Mouse (Mus musculus) c-Kit-positive CD71-negative TER-119-negative erythroid progenitor cells, embryonic 14.5 days (primary cell): ENCODE measurements around the gene Higd1a.

ENCODE experiments used
- DNase-seq: peaks from one replicate; pipeline ENCODE4 v3.0.0-alpha.2; 2013; ENCODE audit warnings: low read depth

Higd1a gene

DNA sequence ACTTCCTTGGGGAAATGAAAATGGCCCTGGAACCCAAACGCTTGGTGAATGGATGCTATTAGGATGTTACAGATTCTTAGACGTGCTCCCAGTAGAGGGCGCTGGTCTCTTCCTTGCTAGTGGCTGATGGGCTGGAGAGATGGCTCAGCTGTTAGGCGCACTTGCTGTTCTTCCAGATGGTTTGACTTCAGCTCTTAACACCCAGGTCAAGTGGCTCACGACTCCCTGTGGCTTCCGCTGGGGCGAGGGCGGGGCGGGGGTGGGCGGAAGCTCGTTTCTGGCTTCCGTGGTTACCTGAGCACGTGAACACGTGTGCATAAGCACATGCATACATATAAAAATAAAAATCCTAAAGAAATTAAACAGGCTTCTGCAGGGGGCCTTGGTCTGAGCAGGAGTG lies 22.7 kb upstream of the Higd1a start:
- peak; percentile 66 for DNase-seq

DNA sequence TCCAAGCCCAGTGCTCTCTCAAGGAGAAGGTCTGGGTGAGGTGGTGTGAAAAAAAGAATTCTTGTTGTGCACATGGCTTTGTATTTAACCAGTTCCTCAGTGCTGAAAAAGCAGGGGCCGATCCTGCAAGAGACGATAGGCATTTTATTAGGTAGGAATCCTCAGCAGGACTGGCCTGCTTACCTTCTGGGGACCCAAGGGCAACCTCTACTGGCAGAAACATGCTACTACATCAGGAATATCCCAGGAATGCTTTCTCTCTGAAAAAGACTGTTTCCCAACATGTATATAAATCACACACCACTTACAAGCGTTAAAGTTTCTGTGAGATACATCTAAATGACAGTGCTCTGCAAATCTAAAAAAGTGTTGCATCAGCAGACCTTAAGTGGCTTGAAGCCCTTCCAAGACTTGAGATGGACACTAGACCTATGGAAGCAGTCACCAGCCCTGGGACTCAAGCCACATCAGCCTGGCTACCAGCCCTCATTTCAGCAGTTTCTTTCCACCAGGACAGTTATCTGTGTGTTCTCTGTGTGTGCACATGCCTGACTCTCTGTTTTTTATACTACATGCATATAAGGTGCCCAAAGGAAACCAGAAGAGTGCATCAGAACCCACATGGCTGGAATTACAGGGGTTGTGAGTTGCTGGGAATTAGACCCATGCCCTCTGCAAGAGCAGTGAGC lies 19.0 kb upstream of the Higd1a start:
- no peak for DNase-seq

DNA sequence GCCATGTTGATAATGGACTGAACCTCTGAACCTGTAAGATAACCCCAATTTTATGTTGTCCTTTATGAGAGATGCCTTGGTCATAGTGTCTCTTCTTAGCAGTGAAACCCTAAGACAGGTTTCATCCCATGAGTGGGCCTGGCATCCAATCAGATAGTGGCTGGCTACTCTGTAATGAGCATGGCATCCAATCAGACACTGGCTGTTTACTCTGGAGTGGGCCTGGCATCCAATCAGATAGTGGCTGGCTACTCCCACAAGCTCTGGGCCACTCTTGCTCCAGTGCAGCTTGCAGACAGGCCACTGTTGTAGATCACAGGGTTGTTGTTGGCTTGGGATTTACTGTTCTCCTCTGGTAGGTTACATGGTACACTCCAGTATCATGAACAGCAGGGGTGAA lies 15.4 kb upstream of the Higd1a start:
- no peak for DNase-seq

DNA sequence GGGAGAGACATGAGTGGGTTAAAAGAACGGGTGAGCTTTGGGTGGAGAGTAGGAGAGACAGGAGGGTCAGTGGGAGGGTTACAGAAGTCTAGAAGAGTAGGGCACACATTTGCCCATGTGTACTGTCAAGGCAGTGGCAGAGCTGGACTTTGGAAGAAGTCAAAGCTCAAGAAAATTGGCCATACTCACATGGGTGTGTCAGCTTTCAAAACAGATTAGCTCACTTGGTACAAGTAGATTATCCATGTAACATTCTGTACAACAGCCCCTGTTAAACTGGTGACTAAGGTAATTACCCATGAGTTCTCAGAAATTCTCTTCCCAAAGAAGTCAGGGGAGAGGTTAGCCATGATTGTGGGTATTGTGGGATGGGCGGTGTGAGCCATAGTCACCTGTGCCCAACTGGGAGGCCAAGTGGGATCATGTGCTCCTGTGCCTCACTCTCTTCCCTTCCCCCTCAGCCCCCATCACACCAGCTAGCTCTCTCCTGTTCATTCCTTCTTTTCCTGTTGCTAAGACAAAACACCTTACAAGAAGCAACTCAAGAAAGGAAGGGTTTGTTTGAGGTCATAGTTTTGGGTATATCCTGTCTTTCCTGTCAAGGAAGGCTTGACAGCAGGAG lies 14.0 kb upstream of the Higd1a start:
- DNase-seq, result no peak

DNA sequence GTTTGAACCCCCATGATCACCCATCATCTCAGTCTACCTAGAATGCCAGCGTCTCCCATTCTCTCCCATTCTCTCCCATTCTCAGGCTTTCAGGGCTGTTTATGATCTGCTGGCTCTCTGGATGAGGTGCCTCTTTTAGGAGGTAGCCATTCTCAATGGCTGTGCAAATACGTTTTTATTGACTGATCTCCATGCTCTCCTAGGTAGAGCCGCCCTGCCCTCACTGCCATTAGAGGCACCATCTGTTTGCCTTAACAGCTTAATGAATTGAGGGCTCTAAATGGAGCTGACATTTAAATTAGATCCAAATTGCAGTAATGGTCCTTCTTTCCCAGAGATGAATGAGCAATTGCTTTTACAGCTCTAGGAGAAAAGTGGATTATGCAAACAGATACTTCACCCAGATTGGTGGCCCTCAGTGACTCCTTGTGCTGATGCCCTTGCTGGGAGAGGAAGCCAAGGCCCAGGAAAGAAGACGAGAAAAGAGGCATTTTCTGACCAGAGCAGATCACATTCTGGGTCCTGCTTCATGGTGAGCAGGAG lies 11.9 kb upstream of the Higd1a start:
- no peak for DNase-seq

DNA sequence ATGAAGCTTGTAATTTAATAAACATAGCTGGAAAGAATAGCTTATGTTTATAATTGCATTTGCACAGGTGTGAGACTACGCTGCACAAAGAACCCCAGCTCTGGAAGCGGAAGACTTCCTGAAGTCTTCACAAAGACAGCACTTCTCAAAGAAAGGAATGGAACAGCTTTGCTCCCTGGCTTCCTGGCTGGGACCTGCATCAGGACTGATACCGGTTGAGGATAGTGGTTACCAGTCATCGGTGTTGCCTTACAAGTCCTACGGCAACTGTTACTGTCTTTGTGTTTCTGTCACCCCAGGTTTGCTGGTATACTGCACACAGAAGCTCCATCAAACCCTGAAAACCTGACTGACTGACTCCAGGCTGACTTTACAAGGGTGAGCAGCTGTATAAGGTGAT lies 11.3 kb upstream of the Higd1a start:
- no peak for DNase-seq

DNA sequence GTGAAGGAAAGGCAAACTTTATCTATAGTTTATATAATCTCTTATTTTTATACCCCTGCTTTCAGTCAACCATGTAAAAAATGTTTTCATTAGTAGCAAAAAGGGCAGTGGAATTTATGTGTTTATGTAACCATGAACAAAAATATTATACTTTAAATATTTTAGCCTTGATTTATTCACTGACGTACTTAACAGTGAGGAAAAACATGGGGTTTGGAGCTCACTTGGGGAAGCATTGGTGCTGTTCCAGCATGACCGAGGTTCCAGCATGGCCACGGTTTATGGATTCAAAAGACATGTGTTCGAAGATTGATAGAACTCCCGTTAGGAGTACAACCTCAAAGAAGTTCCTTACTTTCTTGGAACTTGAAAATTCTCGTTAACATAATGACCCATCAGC lies 10.1 kb upstream of the Higd1a start:
- no peak for DNase-seq

DNA sequence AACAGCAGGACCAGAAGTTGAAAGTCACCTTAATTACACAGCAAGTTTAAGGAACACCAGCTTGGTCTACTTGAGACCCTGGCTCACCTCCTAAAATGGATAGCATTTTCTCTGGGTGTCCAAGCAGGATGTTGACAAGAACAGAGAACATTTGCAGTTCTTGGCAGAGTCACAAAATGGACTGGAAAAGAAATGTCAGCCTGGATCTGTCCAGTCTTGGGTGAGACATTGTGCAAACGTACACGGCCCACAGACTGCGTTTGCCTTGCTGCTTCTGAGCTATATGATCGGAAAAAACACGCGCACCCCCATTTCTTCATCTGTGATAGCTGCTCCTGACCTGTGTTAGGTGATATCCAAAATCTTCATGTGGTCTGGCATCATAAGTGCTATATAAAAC lies 9.5 kb upstream of the Higd1a start:
- DNase-seq, result no peak

DNA sequence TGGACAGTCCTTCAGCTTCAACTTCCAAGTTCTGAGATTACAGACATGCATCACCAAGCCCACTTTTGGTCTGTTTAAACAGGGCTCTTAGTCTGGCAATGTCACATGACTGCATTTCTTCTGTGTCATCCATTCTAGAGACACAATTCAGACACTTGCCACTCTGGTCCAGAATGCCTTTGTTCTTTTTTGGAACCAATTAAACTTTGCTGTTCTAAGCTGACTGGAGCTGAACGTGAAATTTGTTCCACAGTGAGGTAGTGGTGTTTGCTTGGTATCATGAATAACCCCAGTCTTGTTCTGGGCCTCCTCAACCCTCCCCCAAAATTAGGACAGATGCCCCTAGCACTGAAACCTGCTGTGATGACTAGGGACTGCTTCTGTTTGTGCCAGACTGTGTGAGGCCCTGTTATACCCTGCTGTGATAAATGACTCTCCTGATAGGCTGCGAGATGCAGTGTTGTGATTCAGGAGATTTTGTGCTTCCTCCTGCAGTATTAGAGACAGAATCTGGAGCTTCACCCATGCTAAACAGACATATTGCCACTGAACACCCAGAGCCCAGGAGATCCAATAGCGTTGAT lies 7.4 kb upstream of the Higd1a start:
- no peak for DNase-seq

DNA sequence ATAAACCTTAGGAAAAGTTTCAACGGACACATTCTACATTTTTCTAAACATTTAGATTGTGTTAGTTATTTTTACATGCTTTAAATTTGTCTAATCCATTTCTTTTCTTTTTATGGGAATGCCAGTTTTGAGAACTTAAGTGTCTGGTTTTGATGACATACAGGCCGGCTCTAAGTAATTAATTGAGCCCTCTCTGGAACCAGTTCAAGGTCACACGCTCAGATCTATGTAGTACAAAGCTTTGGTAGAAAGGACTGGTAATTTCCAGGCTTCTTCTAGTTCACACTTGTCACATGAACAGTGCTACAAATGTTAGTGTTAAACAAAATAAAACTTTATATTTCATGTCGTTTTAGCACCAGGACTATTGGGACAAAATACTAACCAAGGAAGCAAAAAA lies 6.7 kb upstream of the Higd1a start:
- DNase-seq, result no peak

DNA sequence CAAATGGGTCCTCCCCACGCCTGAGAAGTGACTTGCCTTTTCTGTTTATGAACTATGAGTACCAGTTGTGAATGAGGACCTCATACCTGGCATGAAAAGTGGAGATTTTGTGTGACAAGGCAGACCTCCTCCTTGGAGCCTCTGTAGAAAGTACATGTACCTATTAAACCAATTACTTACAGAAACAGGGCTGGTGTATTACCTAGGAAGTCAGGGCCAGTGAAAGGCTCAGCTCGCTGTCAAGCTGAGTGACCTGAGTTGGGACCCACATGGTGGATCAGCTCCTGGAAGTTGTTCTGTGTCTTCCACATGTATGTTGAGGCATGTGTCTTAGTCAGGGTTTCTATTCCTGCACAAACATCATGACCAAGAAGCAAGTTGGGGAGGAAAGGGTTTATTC lies 2.8 kb upstream of the Higd1a start:
- no peak for DNase-seq

DNA sequence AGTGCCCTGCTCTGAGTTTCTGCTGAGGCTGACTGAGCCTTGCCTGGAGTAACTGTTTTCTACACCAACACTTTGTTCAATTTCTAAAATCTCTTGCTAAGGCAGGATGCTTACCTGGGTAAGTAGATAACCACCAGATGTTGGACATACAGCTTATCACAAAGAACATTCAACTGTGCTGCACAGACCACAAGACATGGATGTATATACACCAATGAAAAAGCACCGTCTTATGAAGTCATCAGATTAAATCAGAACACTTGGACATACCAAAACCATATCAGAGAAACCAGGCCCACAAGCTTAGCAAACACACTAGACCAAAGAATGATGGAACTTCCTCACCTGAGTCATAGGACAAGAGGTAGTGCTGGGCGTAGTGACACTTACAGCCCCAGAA lies 1.2 kb upstream of the Higd1a start:
- no peak for DNase-seq

DNA sequence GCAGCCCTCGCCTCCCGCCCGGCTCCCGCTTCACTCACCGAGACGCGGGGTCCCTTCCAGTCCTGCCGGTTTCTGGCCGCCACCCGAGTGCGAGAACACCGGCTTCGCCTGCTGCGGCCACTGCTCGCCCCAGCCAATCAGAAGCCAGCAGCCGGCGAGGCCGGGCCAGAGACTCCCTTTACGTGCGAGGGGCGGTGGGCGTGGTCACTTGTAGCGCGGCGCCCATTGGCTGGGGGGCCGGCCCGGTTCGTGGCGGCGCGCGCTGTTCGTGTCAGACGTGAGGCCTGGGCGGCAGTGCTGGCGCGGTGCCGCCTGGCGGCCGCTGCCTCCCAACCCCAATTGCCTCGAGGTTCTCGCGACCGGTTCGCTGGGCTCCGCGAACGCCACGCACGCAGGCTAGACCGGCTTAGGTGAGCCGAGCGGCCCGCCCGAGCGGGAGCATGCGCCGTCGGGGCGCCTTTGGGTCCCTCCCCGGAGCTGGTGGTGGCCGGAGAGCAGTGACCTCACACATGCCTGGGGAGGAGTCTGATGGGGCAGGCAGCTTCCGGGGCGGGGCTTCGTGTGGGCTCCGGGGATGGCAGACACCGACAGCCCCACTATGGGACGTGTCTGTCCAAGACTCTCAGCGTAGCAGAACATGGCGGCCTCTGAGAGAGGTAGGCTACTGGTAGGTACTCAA lies 549 bp downstream of the Higd1a start:
- peak; percentile 91 for DNase-seq

DNA sequence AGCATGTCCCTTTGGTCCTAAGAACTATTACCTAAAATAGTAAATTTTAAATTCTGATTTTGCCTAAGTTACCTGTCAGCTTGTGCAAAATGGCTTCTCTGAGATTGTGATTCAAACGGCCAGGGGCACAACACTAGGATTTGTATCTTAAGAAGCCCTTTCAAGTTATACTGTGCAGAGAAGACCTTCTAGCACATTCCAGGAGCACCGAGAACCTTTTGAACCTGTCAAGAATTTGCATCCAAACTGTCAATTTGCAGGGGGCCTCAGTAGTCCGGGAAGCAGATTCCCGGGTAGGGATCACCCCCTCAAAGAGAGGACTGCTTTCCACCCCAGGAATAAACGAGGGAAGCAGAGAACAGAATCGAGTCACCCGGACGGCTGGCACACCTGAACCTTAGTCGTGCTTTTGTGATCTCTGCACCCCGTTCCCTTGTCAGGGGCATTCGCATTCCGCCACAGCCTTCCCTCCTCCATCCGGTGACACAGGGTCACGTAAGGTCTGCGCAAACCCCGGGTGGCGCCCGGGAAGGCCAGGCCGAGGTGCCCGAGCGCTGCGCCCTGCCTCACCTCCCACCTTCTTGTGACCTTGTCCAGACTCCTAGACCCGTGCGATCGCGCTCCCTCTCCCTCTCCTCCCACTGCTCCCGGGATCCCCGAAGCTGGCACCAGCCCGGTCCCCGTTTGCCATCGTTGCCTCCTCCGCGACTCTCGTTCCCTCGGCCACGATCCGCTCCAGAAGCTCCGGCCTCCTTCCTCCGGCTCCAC lies 1.3 kb downstream of the Higd1a start:
- no peak for DNase-seq

DNA sequence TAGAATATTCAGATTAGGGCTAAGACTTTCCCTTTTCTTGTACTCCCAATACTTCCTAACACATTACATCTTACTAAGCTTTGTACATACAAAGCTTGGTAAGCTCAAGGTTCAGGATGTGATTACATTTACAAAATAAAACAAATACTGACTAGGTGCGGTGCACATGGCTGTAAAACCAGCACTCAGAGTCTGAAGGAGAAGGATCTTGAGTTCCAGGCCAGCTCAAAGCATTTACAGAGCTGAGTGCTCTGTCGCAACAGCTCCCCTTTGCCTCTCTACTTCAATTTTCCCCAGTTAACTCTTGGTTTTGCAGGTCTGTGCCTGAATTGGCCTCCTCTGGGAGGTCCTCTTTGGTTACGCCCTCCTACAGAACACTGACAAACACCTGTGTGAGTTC lies 3.9 kb downstream of the Higd1a start:
- DNase-seq, result no peak

DNA sequence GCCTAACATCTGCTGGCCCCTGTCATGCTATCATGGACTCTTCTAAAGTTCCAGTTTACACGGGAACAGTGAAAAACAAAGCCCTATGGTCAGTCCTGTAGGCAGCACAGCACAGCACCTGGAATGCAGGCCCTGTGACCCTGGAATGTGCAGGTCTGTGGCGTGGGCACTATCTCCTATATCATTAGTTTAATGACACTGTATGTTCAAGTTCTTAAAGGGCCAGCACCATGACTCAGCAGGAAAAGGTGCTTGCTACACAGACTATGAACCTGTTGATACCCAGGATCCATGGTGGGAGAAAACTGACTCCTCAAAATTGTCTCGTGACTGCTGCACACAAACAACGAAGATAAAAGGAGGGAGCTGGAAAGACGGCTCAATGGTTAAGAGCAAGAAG lies 10.3 kb downstream of the Higd1a start:
- no peak for DNase-seq

DNA sequence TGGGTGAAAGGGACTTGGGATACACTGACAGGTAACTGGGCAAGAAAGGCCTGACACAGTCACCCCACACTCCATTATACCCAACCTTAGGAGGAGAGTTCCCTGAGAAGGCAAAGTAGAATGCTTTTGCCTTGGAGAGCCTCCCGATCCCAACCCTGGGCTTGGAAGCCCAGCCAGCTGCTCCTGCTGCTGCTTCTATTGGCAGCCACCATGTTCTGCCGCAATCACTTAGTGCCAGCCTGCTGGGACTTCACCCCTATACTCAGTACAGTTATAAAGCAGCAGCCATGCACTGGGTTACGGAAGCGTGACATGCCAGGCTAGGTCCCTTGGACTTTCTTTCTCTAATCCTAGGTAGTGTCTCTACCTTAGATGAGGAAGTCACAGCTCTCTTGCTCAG lies 11.0 kb downstream of the Higd1a start:
- no peak for DNase-seq

DNA sequence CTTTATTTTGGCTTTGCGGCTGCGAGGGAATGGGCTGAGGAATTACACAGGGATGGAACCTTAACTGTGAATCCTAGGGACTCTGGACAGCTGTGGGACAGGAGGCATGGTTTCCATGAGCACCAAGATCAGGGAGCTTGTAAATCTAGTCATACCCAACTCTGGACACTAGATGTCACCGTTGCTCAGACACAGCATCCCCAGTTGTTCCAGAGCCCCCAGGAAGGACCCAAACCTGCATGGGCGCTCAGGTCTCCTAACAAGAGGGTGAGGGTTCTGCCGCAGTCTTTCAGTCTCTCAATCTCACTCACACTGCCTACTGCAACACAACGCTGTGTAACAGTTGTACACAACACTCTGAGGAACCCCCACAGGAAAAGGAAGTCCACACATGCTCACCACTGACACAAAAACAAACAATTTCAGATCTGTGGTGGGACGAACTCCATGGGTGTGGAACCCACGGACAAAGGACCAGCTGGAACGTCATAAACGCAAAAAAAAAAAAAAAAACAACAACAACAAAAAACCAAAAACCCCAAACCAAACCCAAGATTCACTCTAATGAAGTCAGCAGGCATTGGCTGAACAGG lies 11.5 kb downstream of the Higd1a start:
- DNase-seq, result peak; percentile 46

DNA sequence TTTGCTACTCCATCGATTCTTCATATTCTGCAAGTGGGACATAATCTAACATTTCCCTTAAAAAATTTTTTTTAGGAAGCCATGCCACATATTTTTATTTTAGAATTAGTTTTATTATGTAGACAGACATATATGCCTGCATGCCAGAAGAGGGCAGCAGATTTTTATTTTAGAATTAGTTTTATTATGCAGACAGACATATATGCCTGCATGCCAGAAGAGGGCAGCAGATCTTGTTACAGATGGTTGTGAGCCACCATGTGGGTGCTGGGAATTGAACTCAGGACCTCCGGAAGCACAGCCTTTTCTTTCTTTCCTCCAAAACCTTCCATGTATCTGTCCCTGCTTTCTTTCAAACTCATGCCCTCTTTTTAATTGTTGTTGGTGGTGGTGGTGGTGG lies 15.2 kb downstream of the Higd1a start:
- no peak for DNase-seq

DNA sequence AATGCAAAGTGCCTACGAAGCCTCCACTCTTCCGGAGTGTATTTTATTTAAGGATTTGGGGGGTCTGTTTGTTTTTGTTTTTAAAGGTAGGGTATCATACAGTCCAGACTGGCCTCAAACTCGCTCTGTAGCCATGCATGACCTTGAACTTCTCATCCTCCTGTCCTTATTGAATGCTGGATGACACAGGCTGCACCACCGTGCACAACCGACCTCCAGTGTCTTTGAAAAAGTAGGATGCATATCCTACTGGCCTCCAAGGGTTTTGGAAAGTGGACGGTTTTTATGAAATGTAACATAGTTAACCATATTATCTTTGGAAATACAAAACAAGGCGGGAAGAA lies 18.6 kb downstream of the Higd1a start:
- DNase-seq, result no peak

DNA sequence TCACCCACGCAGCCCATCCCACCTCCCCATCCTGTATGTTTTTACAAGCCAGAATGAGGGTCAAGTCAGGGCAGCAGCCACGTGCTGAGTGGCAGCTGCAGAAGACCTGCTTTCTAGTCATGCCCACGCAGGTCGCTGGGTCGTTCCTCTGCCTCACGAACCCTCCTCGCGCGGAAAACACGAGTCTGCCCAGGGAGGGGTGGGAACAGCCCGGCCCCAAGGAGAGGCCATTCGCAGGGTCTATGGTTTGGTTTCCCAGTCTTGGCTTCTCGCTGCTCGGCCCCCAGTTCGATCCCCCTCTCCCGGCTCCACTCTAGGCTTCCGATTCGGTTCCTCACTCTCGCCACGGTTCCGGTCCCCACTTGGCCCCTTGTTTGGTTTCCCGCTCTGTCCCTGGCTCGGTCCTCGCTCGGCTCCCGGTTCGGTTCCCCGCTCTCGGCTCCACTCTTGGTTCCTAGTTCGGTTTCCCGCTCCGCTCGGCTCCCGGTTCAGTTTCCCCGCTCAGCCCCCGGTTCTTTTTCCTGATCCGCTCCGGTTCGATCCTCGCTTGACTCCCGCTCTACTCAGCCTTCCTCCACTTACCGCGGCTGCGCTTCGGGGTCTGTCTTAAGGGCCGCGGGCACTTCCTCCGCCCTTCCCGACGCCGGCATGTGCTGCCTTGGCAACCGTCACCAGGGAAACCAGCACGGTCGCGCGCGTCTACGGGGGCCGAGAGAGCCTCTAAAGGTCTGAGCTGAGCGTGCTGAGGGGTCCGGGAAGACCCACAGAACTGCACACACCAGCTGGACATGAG lies 19.1 kb downstream of the Higd1a start, which contains the start of gene Ccdc13:
Gene Ccdc13 (minus strand): TSS at position 633 of the 793 bp plus-strand sequence.
- peak; percentile 48 for DNase-seq
